Mouse (Mus musculus) liver, embryonic 11.5 days (tissue): ENCODE measurements around the gene Srek1ip1. TPM values are rescaled to one million over a fixed set of nuclear protein-coding genes. Genes with fewer than 3 reads are reported as not detected.

Experiments
- ATAC-seq: fragments of 200-750 bp; cut with Nextera tagmentation; replicated peaks from 2 replicates; pipeline ENCODE4 v1.8.0; 2017; ENCODE audit warnings: moderate number of reproducible peaks, mild to moderate bottlenecking, moderate TSS enrichment, moderate library complexity; ENCODE audit not compliant: low FRiP score
- DNase-seq: peaks from one replicate; pipeline ENCODE4 v3.0.0-alpha.2; 2017; ENCODE audit warnings: low spot score
- H3K27ac ChIP-seq: fragments of 300-500 bp; sonication (generic); 2 replicates; pipeline ENCODE4 v1.5.1; 2014; ENCODE audit warnings: mild to moderate bottlenecking, low read depth, low read length, control low read depth
- H3K27me3 ChIP-seq: fragments of 300-500 bp; sonication (generic); replicated peaks from 2 replicates; pipeline ENCODE4 v1.6.1; 2014; ENCODE audit warnings: low read length, mixed read lengths; ENCODE audit not compliant: control insufficient read depth, insufficient read depth
- H3K36me3 ChIP-seq: fragments of 300-500 bp; sonication (generic); 2 replicates; pipeline ENCODE4 v1.6.1; 2014; ENCODE audit warnings: mild to moderate bottlenecking, low read length, moderate library complexity, mixed read lengths; ENCODE audit not compliant: control insufficient read depth, insufficient read depth
- H3K4me1 ChIP-seq: fragments of 300-500 bp; sonication (generic); replicated peaks from 2 replicates; pipeline ENCODE4 v1.6.1; 2014; ENCODE audit warnings: low read length, mixed read lengths; ENCODE audit not compliant: control insufficient read depth, insufficient read depth
- H3K4me2 ChIP-seq: fragments of 300-500 bp; sonication (generic); 2 replicates; pipeline ENCODE4 v1.6.1; 2014; ENCODE audit warnings: mild to moderate bottlenecking, control low read depth, moderate library complexity
- H3K4me3 ChIP-seq: fragments of 300-500 bp; sonication (generic); 2 replicates; pipeline ENCODE4 v1.5.1; 2014; ENCODE audit warnings: low read depth, low read length, control low read depth
- H3K9ac ChIP-seq: fragments of 300-500 bp; sonication (generic); 2 replicates; pipeline ENCODE4 v1.6.1; 2014; ENCODE audit warnings: low read depth, low read length, control low read depth
- H3K9me3 ChIP-seq: fragments of 300-500 bp; sonication (generic); 2 replicates; pipeline ENCODE4 v1.6.1; 2016; ENCODE audit warnings: low read length, inconsistent platforms, mixed read lengths; ENCODE audit not compliant: control insufficient read depth
- WGBS: fragments of 180-500 bp; shearing (Covaris S2); extraction: QIAGEN DNeasy Blood & Tissue Kit; methylation state at CpG from one replicate; pipeline ENCODE4 v1.1.7; 2014; 5-methylcytosine and 5-hydroxymethylcytosine counted together
- polyA plus RNA-seq: library from polyadenylated mRNA; unstranded; fragments of >200 nt; fragmentation: Nextera tagmentation; extraction: Ambion mirVana; gene quantifications from 2 replicates; pipeline ENCODE4 v1.2.1, GENCODE M21; 2014

Gene Srek1ip1
- polyA plus RNA-seq, 1 experiment from 2014 or later, result 17.3 TPM

- no peaks in the 10 kb centered on the region for H3K4me1 ChIP-seq
- H3K9me3 ChIP-seq, result no peaks in the 10 kb centered on the region
- H3K27ac ChIP-seq, result no peak overlapping the region
- ATAC-seq, result no peak
- no peaks in the 10 kb centered on the region for H3K27me3 ChIP-seq
- H3K4me3 ChIP-seq, result no peak overlapping the region
- H3K9ac ChIP-seq, result no peak overlapping the region
- H3K4me2 ChIP-seq, result no peak overlapping the region
- DNase-seq, result no peak
- no peaks in the 10 kb centered on the region for H3K36me3 ChIP-seq
- WGBS, result 74% methylated on average over 3 of the region's 3 CpGs
Observed at GRCm38 (mm10) chr13:104794421-104794820, 2.1 kb downstream of the Srek1ip1 start.

GRCm38 (mm10) chr13:104799067-104799466 lies 6.8 kb downstream of the Srek1ip1 start:
- H3K27ac ChIP-seq, result no peak overlapping the region
- no peaks in the 10 kb centered on the region for H3K4me1 ChIP-seq
- no peak for ATAC-seq
- no peaks in the 10 kb centered on the region for H3K27me3 ChIP-seq
- no peak overlapping the region for H3K4me3 ChIP-seq
- no peaks in the 10 kb centered on the region; the same call in 1 of the 2 replicates for H3K36me3 ChIP-seq
- DNase-seq, result no peak
- H3K4me2 ChIP-seq, result no peak overlapping the region
- H3K9me3 ChIP-seq, result no peaks in the 10 kb centered on the region
- WGBS, result 92% methylated on average over 8 of the region's 8 CpGs
- no peak overlapping the region for H3K9ac ChIP-seq

- Histone ChIP-seq H3K4me2 (no peak overlapping the region), H3K9ac (no peak overlapping the region), H3K27me3 (no peaks in the 10 kb centered on the region), H3K4me3 (no peak overlapping the region), H3K27ac (no peak overlapping the region), H3K36me3 (no peaks in the 10 kb centered on the region; the same call in 1 of the 2 replicates), H3K4me1 (no peaks in the 10 kb centered on the region), H3K9me3 (no peaks in the 10 kb centered on the region)
- ATAC-seq, result no peak
- DNase-seq, result no peak
- WGBS, result 81% methylated on average over 7 of the region's 7 CpGs
Observed at GRCm38 (mm10) chr13:104799566-104800182, 7.4 kb downstream of the Srek1ip1 start.

DNA sequence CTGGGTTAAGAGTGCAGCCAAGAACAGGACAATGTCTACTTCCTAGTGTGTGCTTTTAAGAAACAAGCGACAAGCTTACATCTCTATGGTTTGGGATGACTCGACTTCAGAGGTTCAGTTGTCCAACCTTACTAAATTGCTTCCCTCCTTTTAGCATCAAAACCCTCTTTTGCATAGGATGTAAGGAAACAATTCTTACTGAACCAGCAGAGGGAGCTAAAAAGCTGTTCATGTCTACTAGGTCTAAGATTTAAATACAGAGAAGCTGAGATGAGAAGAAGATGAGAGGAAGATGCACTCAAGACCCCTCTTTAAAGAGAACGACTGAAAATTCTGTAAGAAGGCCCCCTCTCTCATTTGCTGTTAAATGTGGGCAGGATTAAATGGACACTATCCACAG lies 13.4 kb downstream of the Srek1ip1 start:
- H3K9me3 ChIP-seq, result no peaks in the 10 kb centered on the region
- H3K36me3 ChIP-seq, result no peaks in the 10 kb centered on the region; the same call in 1 of the 2 replicates
- WGBS, result 63% methylated on average over 3 of the region's 3 CpGs
- no peak overlapping the region for H3K9ac ChIP-seq
- ATAC-seq (no peak), DNase-seq (no peak)
- H3K4me3 ChIP-seq, result no peak overlapping the region
- H3K27me3 ChIP-seq, result no peaks in the 10 kb centered on the region
- no peak overlapping the region for H3K4me2 ChIP-seq
- H3K4me1 ChIP-seq, result no peaks in the 10 kb centered on the region
- no peak overlapping the region for H3K27ac ChIP-seq

DNA sequence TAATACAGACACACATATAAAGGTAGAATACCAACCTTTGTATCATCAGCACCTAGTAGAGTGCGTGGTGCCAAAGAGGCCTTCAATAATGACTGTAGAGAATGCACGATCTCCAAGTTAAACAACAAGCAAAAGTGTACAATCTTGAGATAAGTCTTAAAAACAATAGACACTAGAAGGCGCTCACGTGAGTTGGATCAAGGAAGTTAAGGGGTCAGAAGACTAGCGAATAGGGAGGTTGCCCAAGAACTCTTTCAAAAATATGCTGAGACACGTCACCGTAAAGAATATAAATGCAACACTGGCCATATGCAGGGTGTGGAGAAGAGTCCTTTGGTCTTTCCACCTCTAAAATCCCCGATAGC lies 24.0 kb downstream of the Srek1ip1 start:
- Histone ChIP-seq H3K9me3 (no peaks in the 10 kb centered on the region), H3K36me3 (no peaks in the 10 kb centered on the region), H3K4me2 (peak overlapping the region; percentile 77), H3K4me1 (peaks cover 12% of the 10 kb centered on the region; the same call in 1 of the 2 replicates), H3K27me3 (no peaks in the 10 kb centered on the region), H3K4me3 (peak overlapping the region; percentile 75), H3K27ac (peak overlapping the region; percentile 28; the same call in 1 of the 2 replicates), H3K9ac (peak overlapping the region; percentile 83)
- no peak for DNase-seq
- WGBS, result 9% methylated on average over 8 of the region's 8 CpGs
- peak; percentile 21 for ATAC-seq

DNA sequence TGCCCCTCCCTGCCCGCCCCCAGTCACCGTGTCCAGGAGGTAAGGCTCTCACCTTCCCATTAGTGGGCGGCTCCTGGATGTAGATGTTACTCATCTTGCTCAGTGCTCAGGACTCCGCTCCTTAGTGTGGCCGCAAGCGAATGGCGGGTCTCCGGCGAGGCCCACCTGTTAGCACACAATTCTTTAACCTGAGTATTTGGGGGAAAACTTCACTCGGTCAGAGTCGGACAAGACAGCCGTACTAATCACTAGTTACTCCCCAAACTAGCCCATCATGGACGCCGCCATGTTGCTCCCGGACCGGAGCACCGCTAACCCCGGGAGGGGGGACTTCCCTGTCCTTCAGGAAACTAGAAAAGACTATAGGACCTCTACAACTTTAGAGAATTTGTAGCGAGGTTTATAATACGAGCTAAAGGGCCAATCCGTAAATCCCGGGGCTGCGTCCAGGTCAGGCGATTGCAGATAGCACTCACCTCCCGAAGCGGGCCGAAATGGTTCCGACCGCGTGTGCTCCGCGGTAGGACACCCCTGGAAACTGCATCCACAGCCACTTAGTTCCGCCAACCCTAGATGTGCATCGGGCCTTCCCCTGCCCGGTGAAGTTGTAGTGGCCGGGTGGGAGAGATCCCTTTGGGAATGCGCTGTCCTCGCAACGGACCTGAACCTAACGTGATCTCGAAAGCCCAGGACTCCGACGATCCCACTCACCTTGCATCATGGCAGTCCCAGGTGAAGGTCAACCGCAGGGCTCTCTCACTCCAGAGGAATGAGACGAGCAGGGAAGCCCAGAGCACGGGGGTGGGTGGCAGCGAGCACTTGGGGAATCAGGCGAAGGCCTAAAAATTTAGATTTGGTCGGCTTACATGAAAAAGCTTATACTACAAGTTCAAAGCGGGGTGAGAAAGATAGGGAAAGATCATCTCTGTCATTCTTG lies 24.6 kb downstream of the Srek1ip1 start, which contains the start of gene Cwc27:
Cwc27 (minus strand) TSS at position 508 of the 937 bp plus-strand sequence.
- DNase-seq (peak; percentile 87), ATAC-seq (peak; percentile 91)
- under 1% methylated on average over 50 of the region's 50 CpGs for WGBS

DNA sequence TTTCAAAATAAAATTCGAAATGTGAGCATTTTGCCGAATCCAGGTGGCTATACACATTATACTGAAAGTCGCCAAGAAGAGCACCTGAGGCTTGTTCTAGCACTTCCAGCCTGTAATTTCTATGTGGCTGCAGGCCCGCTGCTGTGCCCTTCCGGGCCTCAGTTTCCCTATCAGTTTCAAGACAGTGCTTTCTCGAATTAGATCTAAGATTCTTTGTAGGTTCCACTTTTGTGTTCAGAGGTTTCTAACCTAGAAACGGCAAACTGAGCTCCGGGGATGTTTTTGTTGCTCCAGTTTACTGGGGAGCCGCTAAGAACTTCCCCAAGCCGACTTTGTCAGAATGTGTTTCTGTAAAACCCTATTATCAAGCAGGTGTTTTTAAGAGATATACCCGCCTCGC lies 25.4 kb downstream of the Srek1ip1 start:
- Histone ChIP-seq H3K36me3 (no peaks in the 10 kb centered on the region), H3K4me2 (peak overlapping the region; percentile 77), H3K4me1 (peaks cover 20% of the 10 kb centered on the region), H3K4me3 (peak overlapping the region; percentile 75), H3K27ac (0 out of 2 replicates have a peak overlapping the region, but pooled peaks have one; percentile 26), H3K9ac (peak overlapping the region; percentile 83), H3K27me3 (no peaks in the 10 kb centered on the region), H3K9me3 (no peaks in the 10 kb centered on the region)
- WGBS, result 31% methylated on average over 12 of the region's 12 CpGs
- ATAC-seq (no peak), DNase-seq (no peak)

More for the DNA sequence above, 24.6 kb downstream of the Srek1ip1 start, which contains the start of gene Cwc27:
- Histone ChIP-seq H3K27ac (peak within 1 kb of the TSS; percentile 33; the same call in 1 of the 2 replicates), H3K4me2 (peak within 1 kb of the TSS; percentile 77), H3K9me3 (no peaks in the 10 kb centered on the region), H3K4me3 (peak within 1 kb of the TSS; percentile 75), H3K9ac (peak within 1 kb of the TSS; percentile 83), H3K36me3 (no peaks in the 10 kb centered on the region), H3K27me3 (no peaks in the 10 kb centered on the region), H3K4me1 (peaks cover 14% of the 10 kb centered on the region; the same call in 1 of the 2 replicates)

- H3K27ac ChIP-seq, result no peak overlapping the region
- 0 out of 2 replicates have a peak, but pooled peaks cover 2% of the 10 kb centered on the region for H3K36me3 ChIP-seq
- peaks cover 16% of the 10 kb centered on the region for H3K4me1 ChIP-seq
- H3K4me3 ChIP-seq, result no peak overlapping the region
- no peak overlapping the region for H3K4me2 ChIP-seq
- H3K27me3 ChIP-seq, result no peaks in the 10 kb centered on the region
- no peak overlapping the region for H3K9ac ChIP-seq
- H3K9me3 ChIP-seq, result no peaks in the 10 kb centered on the region
- ATAC-seq, result no peak
- DNase-seq, result no peak
Observed at GRCm38 (mm10) chr13:104821192-104821591, 28.9 kb downstream of the Srek1ip1 start.
